Mouse (Mus musculus) ES-Bruce4 (cell line): ENCODE results near the gene Siglech.

Experiments
- CTCF ChIP-seq: IDR thresholded peaks from one replicate; pipeline ENCODE4 v1.8.1; 2011; ENCODE audit warnings: low read depth, low read length
- EP300 ChIP-seq: IDR thresholded peaks from 2 replicates; pipeline ENCODE4 v1.6.1; 2011; ENCODE audit warnings: low read depth, low read length; ENCODE audit not compliant: insufficient read depth
- POLR2A ChIP-seq: IDR thresholded peaks from one replicate; pipeline ENCODE4 v1.8.1; 2011; ENCODE audit warnings: low read length; ENCODE audit not compliant: insufficient read depth

- no peak for TF ChIP-seq CTCF
- no peak for TF ChIP-seq POLR2A
- no peak for TF ChIP-seq EP300
Measured at GRCm38 (mm10) chr7:55780011-55780410, 12.0 kb downstream of the Siglech start.
